Mouse (Mus musculus): ENCODE data around the gene Mmp15. TPM values are rescaled to one million over a fixed set of nuclear protein-coding genes. Genes with fewer than 3 reads are reported as not detected.

Gene Mmp15
- total RNA-seq, 2 experiments from 2014 or later: not detected

- no peak for ATAC-seq (replicated peaks; ENCODE audit: low FRiP score, poor library complexity, severe bottlenecking)
These were observed 16.4 kb upstream of the Mmp15 start for GRCm38 (mm10) chr8:95335706-95336105.

DNA sequence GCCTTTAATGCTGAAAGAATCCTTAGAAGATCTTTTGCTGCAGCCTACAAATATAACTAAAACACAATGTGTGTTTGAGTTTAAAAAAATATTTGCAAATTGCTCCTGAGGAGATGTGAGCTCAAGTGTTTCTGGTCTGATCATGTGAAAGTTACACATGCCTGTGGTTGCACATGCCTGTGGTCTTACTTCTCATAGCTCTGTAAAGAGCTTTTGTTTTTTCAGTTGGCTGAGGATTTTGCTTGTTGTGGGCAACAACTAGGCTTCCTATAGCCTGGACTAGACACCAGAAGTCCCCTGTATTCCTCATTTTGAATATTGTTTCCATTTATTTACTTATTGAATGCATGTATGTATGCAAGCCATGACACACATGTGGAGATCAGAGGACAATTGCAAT lies 15.7 kb upstream of the Mmp15 start:
- no peak for ATAC-seq (replicated peaks; ENCODE audit: low FRiP score, poor library complexity, severe bottlenecking)

DNA sequence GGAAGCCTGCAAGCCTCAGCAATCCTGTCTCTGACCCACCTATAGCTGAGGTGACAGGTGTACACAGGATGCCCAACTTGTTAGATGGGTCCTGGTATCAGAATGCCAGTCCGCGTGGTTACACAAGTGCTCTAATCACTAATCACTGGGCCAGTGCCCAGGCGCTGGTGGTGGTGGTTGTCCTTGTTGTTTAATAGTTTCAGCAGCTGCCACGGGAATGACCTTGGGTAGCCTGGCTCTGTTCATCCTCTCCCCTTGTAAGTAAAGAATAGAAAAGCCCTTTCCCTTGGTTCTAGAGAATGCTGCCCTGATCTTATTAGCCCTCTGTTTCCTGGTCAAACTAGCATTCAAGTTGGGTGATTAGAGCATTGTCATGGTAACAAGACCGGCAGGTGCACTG lies 10.3 kb upstream of the Mmp15 start:
- ATAC-seq (replicated peaks; ENCODE audit: low FRiP score, poor library complexity, severe bottlenecking): no peak

DNA sequence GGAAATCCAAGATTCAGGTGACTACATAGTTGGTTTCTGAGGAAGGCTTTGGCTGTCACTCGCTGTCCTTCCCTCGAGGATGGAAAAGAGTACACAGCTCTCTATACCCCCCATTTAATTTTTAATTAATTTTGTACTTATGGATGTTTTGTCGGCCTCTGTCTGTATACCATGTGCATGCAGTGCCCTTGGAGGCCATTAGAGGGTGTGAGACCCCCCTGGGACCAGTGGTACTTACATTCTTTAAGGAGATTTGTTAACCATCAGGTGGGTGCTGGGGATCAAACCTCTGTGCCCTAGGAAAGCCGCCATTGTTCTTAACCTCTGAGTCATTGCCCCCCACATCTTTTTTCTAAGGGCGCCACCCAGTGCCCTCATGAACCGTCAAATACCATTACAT lies 7.4 kb upstream of the Mmp15 start:
- no peak for ATAC-seq (replicated peaks; ENCODE audit: low FRiP score, poor library complexity, severe bottlenecking)

DNA sequence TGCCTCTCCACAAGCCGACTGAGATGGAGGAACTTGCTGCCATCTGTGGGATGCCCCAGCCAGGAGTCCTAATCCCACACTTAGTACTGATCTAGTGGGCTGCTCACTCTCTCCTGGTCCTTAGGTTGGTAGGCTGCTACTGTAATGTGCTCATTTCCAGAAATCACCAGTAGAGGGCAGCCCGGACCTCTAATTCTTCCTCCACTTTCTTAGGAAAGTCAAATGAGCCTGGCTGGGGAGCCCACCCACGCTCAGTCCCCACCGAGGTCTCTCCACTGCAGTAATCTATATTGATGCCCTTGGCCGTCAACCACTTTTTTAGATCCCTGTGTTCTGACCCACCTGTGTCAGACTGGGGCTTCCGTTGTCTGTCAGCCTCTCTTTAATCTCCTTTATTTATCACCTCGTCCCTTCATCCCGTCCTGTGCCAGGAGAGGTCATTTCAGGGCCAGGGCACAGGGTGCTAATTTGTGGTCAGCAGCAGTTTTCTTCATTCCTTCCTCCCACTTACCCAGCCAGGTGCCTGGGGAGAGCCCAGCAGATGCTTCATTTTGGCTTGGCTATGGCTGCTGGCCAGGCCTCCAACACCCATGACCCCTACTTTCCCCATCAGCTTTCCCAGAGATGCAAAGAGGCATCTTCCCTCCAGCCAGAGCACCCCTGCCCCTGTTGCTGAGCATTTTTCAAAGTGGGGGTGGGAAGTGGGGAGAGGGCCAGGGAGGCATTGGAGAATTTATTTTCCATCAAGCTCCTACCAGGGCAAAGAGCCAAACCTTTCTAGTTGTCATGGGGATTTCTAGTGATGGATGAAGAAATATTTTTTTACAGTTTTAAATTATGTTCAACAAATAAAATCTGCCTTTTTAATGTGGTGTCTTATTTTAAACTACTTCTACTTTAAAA lies 5.2 kb upstream of the Mmp15 start:
- peak; percentile 55 for ATAC-seq (replicated peaks; ENCODE audit: low FRiP score, poor library complexity, severe bottlenecking)

DNA sequence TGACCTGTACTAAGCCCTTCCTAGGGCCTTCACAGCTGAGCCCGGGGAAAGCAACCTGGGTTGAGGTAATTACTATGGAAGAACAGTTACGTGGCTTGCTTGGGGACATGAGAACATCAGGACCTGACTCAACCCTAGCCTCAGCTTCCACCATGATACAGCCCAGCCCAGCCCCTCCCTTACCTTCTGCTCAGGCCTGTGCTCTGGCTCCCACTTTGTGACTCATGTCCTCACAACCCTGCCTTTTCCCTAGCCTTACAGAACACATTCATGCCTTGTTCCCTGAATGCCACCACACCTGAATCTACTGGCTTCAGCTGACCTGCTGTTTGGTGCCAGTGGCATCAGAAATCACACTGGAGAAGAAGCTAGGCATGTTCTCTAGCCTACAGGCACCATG lies 3.7 kb upstream of the Mmp15 start:
- ATAC-seq (replicated peaks; ENCODE audit: low FRiP score, poor library complexity, severe bottlenecking): no peak

DNA sequence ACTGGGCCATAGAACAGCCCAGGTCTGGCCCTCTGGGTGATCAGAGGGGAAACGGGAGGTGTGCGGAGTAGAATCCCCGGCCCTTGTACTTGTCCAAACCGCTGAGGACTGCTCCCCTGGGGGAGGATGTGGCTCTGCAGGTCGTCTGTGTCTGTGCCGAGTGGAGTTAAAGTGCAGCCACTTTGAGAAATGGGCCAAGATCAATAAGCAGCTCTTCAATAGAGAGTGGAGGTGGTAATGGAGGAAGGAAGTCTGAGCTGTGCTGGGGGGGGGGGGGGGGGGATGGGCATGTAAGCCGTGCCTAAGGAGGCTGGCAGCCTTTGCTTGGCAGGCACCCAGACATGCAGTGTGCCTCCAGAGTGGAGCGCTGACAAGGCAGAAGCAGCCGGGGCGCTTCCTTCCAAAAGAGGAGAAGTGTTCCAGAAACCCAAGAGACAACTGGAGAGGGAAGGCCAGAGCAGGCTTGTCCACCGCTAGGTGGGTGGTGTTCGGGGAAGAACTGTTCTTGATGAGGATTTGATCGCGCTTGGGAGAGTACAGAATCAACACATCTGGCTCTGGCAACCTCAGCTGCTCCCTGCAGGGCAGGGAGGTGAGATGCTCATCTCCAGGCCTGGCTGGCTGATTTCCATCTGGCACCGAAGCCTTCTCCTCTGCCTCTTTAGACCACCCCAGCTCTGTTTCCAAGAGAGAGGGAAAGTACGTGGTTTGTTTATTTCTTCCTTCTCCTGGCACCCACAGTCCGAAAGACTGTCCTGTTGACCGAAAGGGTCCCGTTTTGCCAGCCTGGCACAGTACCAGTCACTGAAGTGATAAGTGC lies 3.0 kb upstream of the Mmp15 start:
- ATAC-seq (replicated peaks; ENCODE audit: low FRiP score, poor library complexity, severe bottlenecking): no peak

- no peak for ATAC-seq (replicated peaks; ENCODE audit: low FRiP score, poor library complexity, severe bottlenecking)
These were observed 607 bp upstream of the Mmp15 start for GRCm38 (mm10) chr8:95351461-95351860.

DNA sequence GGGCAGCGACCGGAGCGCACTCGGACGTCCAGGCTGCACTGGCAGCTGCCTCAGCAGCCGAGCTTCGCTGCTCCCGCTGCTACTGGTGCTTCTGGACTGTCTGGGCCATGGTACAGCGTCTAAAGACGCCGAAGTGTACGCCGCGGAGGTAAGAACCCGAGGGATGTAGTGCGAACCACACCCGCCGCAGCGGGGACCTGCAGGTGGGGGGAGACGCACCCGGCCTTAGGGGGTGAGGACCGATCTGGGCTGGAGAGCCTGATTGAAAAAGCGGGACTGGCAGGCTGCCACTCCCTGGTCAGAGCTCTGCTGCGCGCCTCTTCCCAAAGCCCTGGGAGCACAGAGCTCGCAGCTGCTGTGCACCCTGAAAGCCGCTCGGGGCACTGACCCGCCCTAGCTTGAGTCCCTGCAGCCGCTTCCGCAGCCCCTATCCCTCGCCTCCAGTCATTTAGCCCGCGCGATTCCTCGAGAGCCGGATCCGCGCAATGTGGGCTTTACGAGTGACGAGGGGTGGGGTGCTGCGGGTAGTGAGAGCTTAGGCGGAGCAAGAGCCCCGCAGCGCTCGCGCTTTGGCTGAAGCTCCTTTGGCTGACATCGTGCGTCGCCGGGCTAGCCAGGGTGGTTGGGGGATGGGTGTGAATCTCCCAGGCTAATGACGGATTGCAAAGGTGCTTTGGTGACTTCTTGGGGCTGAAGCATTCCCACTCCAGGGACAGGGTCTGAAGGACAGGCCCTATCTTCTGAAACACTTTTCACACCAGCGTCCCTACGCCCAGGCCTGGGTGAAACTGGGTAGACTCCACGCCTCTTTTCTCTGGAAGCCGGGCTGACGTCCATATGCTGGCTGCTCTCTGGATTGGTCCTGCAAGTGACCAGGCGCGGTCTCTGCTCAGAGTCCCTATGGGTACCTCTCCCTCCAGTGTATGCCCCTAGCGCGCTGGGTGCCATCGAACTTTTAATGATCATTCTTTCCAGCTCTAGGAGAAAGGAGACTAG lies 1.1 kb downstream of the Mmp15 start:
- ATAC-seq (replicated peaks; ENCODE audit: low FRiP score, poor library complexity, severe bottlenecking): no peak

DNA sequence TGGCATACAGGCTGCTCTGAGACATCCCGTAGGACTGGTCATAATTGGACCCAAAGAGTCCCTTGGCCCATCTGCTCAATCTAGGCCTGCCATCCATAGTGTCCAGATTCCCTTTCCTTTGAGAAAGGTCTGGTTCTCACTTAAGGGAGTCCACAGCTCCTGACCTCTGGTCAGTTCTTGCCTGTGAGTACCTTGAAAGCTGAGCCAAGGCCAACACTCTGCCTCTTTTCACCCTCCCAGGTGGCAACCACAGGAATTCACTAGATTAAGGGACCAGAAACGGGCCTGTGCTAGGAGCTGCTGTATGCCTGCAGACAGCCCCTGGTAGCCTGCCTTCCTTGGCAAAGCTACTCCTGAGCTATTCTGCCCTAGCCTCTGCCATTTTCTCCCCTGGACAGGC lies 2.5 kb downstream of the Mmp15 start:
- no peak for ATAC-seq (replicated peaks; ENCODE audit: low FRiP score, poor library complexity, severe bottlenecking)

DNA sequence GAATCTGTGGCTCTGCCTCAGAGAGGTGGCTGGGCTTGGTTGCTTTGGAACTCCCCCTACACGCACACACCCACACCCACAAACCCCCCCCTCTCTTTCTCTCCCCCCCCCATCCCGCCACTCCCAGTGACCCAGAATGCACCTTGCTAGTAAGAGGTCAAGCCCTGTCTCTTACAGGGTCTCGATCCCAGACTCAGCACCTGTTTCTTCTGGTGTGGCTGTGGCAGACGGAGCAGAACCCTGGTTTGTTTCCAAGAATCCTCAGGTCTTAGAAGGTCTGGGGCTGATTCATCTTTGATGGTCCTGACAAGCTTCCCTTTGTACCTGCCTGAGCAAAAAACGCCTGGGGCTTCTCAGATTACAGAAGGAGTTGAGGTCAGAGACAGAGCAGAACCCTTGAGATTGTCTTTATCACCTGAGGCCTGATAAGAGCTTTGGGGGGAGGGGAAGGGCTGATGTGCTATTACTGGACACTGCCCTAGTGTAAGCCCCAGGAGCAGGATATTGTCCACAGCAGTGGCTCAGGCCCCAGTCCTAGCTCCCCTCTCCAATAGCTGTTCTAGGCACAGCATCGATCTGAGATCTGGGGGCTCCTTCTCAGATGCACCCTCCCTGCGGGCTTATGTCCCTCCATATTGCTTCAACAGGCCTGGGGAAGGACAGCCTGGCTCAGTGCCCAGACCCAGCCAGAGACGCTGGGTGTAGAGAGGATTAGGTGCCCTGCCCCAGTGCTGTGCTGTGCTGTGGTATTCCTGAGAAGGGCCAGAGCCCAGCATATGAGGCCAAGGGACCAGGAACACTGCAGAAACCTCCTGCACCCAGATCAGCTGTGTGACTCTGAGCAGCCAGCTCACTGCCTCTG lies 6.7 kb downstream of the Mmp15 start:
- ATAC-seq (replicated peaks; ENCODE audit: low FRiP score, poor library complexity, severe bottlenecking): no peak

DNA sequence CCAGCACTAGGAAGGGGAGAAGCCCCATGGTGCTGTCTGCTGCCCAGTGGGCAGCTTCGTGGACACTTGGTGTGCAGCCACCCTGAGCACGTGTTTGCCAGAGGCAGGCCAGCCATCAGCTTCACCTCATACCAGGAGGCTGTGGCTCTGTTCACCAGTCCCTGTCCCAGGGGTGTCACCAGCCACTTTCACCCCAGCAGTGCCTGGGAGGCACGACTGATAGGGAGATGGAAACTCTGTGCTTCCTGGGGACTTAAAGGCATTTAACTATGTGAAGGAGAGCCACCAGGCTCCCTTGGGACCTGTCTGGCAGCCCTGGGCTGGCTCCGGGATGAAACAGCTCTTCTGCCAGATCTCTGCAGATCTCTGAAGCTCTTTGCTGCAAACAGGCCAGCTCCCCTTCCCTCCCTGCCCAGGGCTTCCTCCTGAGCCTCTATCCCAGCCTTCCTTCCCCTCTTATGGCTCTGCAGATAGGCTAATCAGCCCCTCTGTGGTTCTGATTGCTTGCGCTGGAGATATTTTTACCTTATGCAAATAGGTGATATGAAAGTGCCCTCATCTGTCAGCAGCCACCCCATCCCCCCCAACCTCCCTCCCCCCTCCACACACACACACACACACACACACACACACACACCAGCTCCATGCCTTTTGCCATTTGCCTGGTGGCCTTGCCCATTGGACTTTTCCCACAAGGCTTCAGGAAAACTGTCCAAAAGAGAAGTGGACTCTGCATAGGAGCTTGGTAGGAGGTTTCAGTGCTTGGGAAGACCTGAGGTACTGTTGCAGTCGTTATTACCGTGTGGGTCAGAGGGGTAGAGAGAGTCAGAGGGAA lies 8.3 kb downstream of the Mmp15 start:
- ATAC-seq (replicated peaks; ENCODE audit: low FRiP score, poor library complexity, severe bottlenecking): no peak

- ATAC-seq (replicated peaks; ENCODE audit: low FRiP score, poor library complexity, severe bottlenecking): no peak
These were observed 8.9 kb downstream of the Mmp15 start for GRCm38 (mm10) chr8:95361016-95361341.

DNA sequence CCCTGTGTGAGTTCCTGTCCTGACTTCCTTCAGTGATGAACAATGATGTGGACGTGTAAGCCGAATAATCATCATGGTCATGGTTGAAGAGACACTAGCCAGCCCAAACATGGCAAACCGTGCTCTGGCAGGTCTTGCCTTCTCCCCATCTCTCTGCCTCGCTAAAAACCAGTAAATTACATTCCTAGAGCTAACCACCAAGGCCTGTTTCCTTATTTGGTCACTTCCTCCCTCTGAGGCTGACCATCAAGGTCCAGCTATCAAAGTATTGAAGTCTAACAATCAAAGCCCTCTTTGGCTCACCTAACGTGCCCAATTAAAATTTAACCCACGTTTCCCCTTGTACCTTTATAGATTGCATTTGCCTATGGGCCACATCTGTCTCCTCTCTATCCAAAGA lies 10.2 kb downstream of the Mmp15 start:
- no peak for ATAC-seq (replicated peaks; ENCODE audit: low FRiP score, poor library complexity, severe bottlenecking)

- no peak for ATAC-seq (replicated peaks; ENCODE audit: low FRiP score, poor library complexity, severe bottlenecking)
These were observed 11.8 kb downstream of the Mmp15 start for GRCm38 (mm10) chr8:95363849-95364248.

- no peak for ATAC-seq (replicated peaks; ENCODE audit: low FRiP score, poor library complexity, severe bottlenecking)
These were observed 17.7 kb downstream of the Mmp15 start for GRCm38 (mm10) chr8:95369581-95370326.

DNA sequence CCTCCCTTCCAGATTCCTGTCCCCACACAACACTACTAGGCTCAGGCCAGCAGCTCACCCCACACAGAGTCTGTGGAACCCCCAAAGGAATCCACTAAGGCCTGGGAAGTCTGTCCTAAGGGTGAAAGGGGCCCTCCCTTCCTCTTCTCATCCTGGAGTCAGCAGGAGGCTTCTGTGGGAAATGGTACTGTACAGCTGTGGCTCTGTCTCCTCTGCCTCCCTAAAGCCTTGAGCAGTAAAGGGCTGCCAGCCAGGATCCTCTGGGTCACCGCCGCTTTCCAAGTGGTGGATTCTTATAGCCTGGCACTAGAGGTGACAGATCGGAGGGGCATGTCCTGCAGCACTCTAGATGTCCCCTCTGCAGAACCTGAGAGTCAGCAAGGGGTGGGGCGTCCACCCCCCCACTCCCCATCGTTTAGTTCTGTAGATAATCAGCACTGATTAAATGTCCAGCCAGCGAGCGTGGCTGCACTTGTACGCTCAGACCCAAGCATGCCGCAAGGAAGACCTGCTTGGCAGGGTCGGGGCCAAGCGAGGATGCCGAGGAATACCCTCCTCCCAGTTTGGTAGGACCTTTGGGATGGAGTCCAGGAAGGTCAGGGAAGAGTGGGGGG lies 21.4 kb downstream of the Mmp15 start:
- ATAC-seq (replicated peaks; ENCODE audit: low FRiP score, poor library complexity, severe bottlenecking): no peak

All from erythroid progenitor cell, adult 5-6 weeks (primary cell).